Mouse (Mus musculus) induced T-regulatory cell, adult 2 months (primary cell): ENCODE results near the gene Socs3.
A peak's percentile ranks its signal among the peaks of the same experiment; 100 is the strongest.

ENCODE experiments used
- DNase-seq: peaks from one replicate; pipeline ENCODE4 v3.0.0-alpha.2; 2012; ENCODE audit warnings: low read depth

Socs3 gene

DNA sequence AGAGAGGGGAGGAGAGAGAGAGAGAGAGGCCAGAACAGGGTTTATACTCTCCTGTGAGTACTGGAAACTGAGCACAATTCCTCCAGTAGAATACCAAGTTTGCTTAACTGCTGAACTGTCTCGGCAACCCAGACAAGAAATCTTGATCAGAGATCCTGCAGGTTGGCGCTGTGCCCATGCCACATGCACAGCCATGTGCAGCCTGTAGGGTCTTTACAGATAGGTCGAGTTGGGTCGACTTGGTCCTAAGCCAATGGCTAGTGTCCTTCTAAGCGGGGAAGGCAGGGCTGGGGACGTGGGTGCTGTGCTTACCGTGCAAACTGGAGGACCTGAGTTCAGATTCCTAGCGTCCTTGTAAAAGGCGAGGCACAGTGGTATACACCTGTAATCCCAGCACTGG lies 15.0 kb downstream of the Socs3 start:
- no peak for DNase-seq

DNA sequence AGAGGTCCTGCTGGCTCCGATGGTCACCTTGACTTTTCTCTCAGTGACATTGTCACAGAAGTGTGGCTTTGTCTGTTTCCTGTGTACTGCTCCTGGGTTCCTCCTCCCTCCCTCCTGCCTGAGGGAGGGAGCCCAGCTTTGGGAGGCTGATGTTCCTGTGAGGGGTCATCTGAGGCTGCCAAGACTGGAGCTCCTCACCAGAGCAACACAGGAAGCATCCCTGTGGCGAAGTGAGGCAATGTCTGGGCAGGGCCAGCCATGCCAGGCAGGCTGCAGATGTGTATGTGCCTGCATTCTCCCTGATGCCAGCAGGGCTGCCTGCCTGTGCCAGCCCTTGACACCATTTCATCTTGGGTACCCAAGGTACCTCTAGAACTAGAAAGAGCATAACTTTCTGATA lies 15.8 kb downstream of the Socs3 start:
- peak; percentile 63 for DNase-seq

DNA sequence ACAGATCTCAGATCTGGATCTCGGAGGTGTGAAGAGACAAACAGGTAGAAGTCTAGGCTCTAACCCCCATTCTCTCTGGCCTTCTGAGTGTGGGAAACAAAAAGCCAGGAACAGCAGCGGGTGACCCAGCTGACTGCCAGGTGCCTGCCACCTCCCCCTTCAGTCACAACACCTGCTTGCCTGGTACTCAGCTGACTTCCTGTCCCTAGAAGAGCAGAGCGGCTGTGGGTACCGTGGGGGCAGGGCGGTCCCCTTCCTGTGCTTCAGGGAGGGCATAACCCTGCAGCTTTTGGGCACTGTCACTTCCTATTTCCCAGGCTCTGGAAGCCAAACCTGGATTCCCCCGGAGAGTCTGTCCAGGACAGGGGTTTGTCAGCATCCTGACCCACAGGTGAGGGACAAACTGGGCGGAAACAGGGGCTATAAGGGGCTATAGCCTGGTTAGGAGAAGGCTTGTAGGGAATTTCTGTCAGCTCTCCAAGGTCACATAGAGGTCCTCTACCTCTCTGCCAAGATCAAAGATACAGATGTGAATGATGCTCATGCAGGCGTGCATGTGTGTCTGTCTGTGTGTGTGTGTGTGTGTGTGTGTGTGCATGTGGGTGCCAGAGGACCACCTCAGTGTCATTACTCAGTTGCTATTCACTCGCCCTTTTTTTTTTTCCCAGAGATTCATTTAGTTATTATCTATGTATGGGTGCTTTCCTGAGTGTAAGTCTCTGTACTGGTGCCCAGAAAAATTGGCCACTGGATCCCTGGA lies 17.5 kb downstream of the Socs3 start:
- peak; percentile 91 for DNase-seq

DNA sequence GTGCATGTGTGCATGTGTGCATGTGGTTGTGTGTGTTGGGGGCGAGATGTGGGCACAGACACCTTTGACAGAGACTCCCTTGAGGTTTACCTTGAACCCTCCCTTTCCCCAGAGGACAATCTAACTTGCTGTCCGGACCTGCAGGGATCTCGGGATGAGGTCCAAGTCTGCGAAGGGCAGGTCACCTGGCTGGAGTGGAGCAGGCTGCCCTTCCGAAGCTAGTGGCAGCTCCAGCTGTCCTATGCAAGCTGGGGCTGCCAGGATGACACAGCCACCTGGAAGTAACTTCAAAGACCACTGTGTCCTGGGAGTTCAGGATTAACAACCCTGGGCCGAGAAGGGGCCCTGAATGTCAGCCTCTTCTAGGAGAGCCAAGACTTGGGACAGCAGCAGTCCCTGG lies 18.5 kb downstream of the Socs3 start:
- DNase-seq: peak; percentile 37

DNA sequence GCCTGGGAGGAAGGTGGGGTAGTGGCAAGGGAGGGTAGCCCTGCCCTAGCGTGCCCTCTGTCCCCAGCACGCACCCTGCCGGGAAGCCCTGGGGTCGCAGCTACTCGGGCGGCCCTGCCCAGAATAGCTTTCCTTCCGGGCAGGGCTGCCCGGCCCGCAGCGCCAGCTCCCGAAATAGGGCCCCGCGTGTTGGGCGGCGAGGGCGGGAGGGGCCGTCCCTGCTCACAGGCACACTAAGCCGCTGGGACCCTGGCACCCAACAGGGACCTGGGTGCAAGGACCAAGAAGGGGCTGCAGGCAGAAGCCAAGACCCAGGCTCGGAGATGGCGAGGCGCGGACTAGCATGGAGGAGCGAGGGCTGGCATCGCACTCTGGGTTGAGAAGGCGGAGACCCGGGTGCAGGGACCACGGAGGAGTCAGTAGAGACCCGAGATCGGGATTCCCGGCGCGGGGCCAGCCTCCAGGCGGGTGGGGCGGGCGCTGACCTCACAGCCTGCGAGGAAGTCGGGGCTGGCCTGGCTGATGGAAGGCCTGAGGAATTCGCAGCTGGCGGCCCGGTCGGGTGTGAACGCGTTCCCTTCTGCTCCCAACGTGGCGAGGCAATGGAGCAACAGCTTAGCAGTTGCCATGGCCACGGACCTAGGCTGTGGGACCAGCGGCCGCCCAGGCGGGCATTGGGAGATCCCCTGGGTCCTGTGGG lies 20.3 kb downstream of the Socs3 start:
- DNase-seq: peak; percentile 39

DNA sequence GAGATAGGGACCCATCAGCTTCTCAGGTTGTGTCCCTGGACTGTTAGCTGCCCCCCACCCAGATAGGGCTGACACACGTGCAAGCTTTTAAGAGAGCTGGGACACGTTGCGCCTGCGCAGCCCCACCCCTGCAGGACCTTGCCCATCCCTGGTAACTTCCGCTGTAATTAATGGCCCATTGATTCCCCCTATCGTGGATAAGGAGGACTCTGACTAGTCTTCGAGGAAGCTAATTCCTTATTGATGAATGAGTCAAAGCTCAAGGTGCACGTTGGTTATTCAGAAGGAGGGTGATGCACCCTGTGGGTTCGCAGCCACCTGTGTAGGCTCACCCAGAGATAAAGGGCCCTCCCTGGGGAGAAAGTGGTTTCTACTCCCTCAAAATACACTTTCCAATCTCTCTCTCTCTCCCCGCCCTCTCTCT lies 22.8 kb downstream of the Socs3 start:
- DNase-seq: no peak

DNA sequence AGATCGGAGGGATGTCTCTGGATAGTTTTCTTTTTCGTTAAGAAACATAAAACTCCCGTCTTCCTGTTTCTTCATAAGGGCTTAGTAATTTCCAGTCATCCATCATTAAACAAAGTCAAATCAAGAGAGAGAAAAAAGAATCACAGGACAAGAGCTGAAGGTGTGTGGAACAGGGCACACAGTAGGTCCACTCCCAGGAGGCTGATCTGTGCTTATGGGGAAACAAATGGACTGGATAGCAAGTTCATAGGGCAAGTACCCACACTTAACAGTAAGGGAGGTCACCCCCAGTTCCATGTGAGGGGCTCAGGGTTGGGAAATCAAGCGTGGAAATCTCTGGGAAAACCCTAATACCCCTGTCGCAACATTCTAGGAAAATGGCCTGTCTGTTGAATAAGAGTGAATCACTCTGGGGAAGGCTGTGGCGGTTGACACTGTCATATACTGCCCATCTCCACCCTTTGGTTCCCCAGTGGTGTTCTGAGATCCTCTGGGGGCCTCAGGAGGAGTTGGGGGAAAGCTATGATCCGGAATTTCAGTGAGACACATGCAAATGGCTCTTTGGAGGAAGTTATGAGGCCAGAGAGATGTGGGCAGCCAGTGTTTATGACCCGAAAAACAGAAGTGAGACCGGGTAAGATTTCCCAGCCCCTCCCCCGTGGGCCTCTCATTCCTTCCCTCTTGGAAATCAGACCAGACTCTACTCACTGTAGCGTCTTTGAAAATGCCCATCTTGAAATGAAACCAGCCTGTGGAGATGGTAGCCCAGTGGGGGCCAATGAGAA lies 23.5 kb downstream of the Socs3 start:
- no peak for DNase-seq

DNA sequence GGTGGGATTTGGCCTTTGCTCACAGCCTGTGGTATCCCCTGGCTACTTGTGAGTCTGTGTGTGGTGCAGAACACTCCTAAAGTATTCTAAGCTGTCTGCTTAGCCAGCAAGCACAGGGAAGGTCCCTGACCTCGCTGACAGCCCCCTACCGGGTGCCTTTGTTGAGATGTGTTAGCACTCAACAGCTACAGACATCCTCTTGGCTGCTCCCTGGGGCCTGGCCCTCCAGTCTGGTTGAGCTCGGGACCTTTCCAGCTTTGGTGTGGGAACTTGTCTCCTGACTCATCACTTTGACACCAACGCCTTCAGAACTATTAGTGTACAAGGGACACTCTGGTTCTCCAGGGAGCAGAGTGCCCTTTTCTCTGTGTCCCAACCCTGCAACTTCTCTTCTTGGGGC lies 28.0 kb downstream of the Socs3 start:
- DNase-seq: no peak

DNA sequence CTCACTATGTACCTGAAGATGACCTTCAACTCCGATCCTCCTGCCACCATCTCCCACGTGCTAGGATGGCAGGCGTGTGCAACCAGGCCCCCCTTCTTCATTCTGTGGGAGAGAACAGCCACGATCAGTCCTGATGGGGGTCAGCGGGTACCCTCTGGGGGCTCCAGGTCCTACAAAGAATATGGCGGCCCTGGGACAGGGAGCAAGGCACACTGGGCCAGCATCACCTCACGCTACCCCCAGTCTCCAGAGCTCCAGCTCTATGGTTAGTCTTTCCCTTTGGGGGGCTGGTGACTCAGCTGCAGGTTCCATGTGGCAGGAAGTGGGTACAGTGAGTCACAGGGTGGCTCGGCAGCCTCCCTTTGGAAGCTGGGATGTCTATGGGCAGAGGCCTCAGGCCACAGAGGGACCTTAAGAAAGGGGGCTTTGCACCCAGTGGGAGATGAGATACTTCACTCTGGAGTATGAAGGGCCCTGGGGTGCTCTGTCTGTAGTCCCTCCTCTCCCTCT lies 28.5 kb downstream of the Socs3 start:
- DNase-seq: no peak

DNA sequence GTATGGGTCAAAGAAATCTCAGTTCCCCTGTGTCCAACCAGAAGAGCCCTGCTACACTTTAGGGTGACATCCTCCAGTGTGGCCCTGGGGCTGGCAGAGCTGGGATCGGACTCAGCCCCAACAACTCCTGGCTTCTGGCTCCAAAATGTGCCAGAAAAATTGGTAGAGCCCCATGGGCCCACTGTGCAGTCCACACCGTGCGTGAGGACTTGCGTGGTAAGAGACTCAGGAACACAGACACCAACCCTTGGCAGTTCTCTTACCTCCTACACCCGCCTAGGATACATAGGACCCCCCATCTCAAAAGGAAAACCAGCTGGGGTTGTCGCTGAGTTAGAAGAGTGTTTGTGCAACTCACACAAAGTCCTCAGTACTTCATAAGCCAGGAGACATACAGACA lies 29.0 kb downstream of the Socs3 start:
- no peak for DNase-seq

DNA sequence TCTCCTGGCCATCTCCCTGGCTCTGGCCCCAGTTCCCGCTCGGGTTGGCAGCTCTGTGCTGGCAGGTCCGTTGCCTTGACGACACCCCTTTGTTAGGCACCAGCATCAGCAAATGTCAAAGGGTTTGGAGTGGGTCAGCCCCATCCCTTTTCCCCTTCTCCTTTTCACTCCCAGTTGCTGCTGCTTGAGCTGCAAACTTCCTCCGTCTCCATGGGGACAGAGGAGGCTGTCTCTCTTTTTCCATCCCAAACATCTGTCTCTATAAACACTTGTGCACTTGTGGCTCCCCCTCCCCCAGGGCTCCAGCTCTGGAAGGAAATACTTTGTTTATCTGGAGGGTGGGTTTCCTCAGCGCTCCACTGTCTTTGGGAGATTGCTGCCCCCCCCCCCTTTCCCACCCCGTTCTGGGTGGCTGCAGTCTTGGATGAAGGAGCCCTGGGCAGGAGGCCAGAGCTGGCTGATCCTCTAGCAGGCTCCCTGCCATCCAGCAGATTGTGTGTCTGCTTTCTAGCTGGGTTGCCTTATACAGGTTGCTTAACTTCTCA lies 30.0 kb downstream of the Socs3 start:
- no peak for DNase-seq

DNA sequence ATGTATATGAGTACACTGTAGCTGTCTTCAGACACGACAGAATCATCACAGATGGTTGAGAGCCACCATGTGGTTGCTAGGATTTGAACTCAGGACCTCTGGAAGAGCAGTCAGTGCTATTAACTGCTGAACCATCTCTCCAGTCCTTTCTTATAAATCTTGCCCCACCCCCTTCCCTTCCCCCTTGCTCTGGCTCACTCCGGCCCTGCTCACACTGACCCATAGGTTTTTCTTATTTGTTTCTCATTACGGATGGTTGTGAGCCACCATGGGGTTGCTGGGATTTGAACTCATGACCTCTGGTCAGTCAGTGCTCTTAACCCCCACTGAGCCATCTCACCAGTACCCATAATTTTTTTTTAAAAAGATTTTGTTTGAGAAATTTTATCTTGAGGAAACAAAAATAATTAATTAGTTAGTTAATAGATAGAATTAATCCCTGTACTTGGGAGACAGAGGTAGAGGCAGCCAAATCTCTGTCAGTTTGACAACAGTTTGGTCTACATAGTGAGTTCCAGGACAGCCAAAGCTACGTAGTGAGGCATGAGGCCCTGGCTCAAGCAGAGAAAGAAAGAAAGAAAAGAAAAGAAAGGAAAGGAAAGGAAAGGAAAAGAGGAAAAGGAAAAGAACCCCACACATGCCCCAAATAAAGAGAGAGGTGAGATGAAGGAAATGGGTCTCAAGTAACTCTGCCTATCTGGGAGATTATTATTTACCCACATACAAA lies 30.7 kb downstream of the Socs3 start:
- DNase-seq: no peak

DNA sequence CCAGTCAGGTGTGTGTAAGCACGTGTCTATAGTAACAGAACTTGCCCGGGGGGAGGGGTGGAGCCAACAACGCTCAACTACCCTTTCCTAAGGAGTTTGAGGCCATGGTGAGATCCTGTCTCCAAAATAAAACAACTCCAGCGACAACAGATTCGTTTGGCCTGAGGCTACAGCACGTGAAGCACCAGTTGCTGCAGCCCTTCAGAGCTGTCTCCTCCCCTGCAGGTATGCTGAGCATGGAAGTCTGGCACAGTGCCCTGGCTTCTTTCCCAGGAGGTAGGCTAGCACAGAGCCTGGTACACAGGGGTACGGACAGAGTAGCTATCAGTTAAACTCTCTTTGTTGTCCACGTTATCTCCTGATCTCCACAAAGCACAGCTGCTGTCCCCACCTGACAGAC lies 33.6 kb downstream of the Socs3 start:
- no peak for DNase-seq

DNA sequence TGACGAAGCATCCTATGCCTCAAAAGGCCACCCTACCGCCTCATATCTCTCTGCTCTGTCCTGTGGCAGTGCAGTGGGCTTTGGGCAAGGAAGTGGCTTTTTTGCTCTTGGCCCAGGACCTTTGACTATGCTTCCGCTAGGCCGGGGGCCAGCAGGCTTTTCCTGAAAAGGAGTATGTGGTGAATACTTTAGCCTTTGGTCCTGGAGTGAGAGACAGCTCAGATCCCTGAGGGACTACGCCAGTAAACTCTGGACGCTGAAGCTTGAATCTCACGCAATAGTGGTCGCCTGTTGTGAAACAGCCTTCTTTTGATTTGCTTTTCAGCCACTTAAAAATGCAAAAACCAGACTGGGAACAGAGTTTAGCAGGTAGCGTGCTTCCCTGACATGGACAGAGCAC lies 34.2 kb downstream of the Socs3 start:
- no peak for DNase-seq

DNA sequence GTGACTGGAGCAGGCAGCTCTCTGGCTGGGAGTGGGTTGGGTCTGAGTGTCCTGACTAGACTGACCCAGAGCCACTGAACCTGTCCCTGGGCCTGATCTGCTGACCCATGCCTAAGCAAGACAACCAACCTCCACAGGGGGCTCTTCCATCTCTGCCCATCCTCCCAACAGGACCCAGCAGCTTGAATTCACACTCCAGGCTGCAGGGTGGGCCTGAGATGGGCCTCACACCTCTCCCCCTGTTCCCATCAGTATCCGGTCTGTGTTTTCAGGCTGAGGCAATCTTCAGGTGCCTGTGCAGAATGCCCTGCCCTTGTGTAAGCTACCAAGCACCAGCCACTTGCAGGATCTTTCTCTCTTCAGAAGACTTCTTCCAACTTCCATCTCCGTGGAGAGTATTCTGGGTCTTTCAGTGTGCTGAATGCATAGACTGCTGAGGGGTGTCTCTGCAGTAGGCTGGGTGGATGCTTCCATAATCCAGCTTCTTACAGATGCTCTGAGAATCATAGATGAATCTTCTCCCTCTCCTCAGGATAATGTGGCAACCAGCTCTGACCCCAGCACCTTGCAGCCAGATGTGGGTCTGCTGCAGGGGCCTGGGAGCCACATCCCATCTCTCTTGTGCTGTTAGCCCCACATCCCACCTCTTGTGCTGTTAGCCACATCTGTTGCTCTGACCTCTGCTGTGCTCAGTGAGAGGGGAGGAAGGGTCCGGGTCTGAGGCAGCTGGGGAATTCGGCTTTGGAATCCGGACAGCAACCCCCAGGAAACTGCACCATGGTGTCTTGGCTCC lies 35.1 kb downstream of the Socs3 start:
- no peak for DNase-seq

DNA sequence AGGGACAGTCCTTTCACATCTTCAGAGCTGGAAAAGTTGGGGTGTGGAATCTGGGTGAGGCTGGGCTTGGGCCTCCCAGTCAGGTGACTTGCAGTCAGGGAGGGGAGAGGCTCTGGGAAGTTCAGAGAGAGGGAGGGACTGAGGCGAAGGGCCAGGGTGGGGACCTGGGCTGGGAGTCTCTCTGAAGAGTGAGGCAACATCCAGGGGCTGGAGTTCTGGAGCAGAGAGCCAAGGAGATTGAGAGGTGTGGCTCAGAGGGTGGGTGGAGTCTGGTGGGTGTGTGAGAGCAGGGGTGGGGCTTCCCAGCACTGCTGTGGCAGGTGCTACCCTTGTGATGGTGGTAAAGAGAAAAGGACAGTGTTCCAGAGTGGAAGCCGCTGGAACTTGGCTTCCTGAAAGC lies 35.7 kb downstream of the Socs3 start:
- no peak for DNase-seq

DNA sequence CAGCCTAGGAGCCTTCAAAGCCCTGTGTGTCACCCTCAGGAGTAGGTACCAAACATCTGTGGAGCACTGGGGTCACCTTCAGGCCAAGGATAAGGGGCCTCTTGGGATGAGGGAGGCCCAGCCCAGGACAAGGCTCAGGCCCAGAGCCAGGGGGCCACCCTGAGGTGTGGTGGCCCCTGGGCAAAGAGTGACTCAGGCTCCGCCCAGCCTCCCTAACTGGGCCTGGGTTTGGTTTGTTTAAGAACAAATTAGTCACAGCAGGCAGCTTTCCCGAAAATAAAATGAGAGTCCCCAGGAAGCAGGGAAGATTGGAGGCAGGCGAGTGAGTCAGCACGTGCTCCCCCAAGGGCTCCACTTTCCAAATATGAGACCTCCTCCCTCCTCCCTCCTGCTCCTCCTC lies 37.7 kb downstream of the Socs3 start:
- no peak for DNase-seq

DNA sequence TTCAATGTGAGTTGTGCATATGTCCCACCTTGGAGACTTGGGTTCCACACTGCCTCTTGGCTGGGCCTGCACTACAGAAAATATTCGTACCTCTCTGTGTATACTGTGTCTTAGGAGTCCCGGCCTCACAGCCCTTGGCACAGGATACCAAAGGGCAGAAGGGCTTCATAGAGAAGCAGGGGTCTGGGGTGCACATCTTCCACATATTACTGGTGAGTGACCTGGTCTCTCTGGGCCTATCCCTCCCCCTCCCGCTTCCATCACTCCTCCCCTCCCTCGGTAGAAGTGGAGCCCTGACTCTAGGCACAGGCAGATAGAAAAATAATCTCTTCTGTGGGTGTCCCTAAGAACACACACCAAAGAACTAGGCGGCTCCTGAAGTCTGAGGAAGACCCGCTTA lies 38.3 kb downstream of the Socs3 start:
- no peak for DNase-seq

DNA sequence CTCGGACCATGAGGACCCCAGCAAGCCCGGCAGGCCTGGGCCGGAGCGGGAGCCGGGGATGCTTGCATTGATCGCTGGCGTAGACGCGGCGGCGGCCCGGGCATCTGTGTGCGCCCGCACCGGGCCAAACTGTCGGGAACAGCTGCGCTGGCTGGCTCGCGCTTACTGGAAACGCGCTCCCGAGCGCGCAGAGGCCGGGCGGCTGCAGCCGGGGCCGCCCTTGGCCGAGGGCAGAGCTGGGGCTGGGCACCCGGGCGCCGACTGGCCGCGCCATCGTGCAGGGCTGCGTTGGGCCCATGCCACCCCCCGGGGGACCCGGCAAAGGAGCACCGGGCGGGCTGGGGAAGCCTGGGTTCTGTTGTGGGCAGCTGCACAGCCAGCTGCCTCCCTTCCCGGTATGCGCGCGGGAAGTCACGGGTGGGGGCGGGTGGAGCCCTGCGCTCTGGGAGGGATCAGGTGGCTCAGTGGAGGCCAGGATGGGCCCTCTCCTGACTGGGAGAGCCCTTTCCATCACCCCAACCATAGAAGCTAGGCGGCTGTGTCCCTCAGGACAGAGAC lies 39.0 kb downstream of the Socs3 start:
- no peak for DNase-seq

DNA sequence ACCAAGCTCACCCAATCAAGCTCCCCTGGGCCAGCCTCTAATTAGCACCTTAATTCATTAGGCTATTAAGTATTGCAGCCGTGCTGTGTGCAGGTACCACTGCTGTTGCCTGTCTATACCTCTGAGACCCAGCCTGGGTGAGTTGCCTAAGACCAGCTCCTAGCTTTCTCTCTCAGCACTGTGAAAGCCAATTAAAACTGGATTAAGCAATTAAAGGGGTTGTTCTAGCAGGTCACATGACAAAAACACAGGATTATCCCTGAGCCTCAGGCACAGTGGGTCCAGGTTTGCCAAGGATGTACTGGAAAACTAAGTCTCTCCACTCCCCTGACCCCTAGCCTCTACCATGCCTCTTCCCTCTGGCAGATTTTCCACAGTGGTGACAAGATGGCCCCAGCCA lies 44.3 kb downstream of the Socs3 start:
- no peak for DNase-seq

DNA sequence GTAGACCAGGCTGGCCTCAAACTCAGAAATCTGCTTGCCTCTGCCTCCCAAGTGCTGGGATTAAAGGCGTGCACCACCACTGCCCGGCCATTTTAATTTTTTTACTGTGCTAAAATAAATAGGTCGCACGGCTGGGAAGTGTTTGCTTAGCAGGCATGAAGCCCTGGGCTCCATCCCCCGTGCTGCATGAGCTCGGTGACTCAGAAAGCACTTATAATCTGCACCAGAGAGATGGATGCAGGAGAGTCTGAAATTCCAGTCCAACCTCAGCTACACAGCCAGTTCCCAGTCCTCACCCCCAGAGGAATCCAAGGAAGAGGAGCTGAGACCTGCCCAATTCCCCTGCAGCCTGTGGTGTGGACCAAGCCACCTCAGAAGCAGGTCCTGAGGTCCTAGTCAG lies 45.4 kb downstream of the Socs3 start:
- no peak for DNase-seq
